Mouse (Mus musculus) cortical plate, adult 2 months (tissue): Measurements from ENCODE around the gene Mtg1.

Experiments used
- CTCF ChIP-seq: fragments of 200-500 bp; IDR thresholded peaks from 2 replicates; pipeline ENCODE4 v1.5.1; 2011; ENCODE audit warnings: mild to moderate bottlenecking, control low read depth, low read length; ENCODE audit not compliant: insufficient read depth; ENCODE audit errors: extremely low read depth
- POLR2A ChIP-seq: fragments of 200-500 bp; IDR thresholded peaks from 2 replicates; pipeline ENCODE4 v1.6.1; 2011; ENCODE audit warnings: mild to moderate bottlenecking, low read length, control low read depth; ENCODE audit not compliant: insufficient read depth; ENCODE audit errors: extremely low read depth

DNA sequence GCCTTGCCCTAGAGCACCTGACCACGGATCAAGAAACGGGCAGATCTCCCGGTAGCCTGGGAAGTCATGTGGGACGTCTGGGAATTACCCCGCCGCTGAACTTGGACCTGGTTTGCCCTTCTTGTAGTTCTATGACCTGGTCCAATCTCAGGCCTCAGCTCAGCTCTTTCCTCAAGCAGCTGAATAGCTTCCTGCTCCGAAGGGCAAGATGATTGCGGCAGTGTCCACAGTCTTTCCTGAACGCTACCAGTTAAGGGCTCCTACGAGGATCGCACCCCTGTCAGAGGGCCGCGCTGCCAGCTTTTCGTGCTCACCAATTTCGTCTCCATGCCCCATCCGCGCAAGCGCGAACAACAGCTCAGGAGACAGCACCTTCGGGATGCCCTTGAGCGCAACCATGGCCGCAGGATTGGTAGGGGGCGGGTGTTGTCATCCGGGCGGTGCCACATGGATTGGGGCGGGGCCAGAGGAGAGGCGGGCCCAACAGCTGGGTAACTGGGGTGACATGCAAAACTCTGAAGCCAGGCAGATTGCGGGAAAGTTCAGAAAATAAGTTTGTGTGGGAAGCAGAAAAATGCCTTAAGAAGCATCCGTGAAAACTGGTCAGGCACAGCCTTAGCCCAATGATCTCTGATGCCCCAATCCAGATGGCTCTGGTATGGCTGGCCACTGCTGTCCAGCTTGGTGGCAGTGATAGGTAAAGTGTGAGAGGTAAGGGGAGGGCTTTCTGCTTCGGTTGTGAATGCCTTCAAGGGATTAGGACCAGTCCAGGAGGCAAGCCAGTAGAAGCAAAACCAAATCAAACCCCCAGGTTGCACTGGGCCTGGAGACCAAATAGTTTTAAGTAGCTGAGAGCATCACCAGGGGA is 35.1 kb upstream of the Mtg1 start, which contains the start of gene Fuom:
- no peak for TF ChIP-seq CTCF
- TF ChIP-seq POLR2A = peak; percentile 80
